Mouse (Mus musculus) forebrain, embryonic 14.5 days (tissue): ENCODE data around the gene Dnase1l3. TPM values are rescaled to one million over a fixed set of nuclear protein-coding genes. Genes with fewer than 3 reads are reported as not detected.

Experiments used
- ATAC-seq: fragments of 200-750 bp; cut with Nextera tagmentation; 2 replicates; pipeline ENCODE4 v1.8.0; 2017; ENCODE audit warnings: mild to moderate bottlenecking, moderate library complexity
- DNase-seq: peaks from one replicate; pipeline ENCODE4 v3.0.0-alpha.2; 2015; ENCODE audit warnings: low spot score
- H3K27ac ChIP-seq: fragments of 300-500 bp; sonication (generic); 2 replicates; pipeline ENCODE4 v1.5.1; 2014; ENCODE audit warnings: low read depth, mild to moderate bottlenecking, control low read depth, low read length, moderate library complexity
- H3K27me3 ChIP-seq: fragments of 300-500 bp; sonication (generic); replicated peaks from 2 replicates; pipeline ENCODE4 v1.6.1; 2014; ENCODE audit warnings: low read length, control low read depth, mixed read lengths; ENCODE audit not compliant: control insufficient read depth, insufficient read depth
- H3K36me3 ChIP-seq: fragments of 300-500 bp; sonication (generic); 2 replicates; pipeline ENCODE4 v1.6.1; 2014; ENCODE audit warnings: low read length, control low read depth; ENCODE audit not compliant: control insufficient read depth, insufficient read depth
- H3K4me1 ChIP-seq: fragments of 300-500 bp; sonication (generic); 2 replicates; pipeline ENCODE4 v1.6.1; 2014; ENCODE audit warnings: antibody characterized with exemption, low read length, control low read depth; ENCODE audit not compliant: control insufficient read depth, insufficient read depth
- H3K4me2 ChIP-seq: fragments of 300-500 bp; sonication (generic); 2 replicates; pipeline ENCODE4 v1.6.1; 2014; ENCODE audit warnings: mild to moderate bottlenecking, control low read depth, low read length
- H3K4me3 ChIP-seq: fragments of 300-500 bp; sonication (generic); 2 replicates; pipeline ENCODE4 v1.5.1; 2014; ENCODE audit warnings: low read depth, low read length, control low read depth
- H3K9ac ChIP-seq: fragments of 300-500 bp; sonication (generic); 2 replicates; pipeline ENCODE4 v1.6.1; 2014; ENCODE audit warnings: mild to moderate bottlenecking, low read length, control low read depth, moderate library complexity
- H3K9me3 ChIP-seq: fragments of 300-500 bp; sonication (generic); replicated peaks from 2 replicates; pipeline ENCODE4 v1.6.1; 2016; ENCODE audit warnings: low read length, control low read depth, mixed read lengths; ENCODE audit not compliant: control insufficient read depth
- WGBS: fragments of 180-500 bp; shearing (Covaris S2); extraction: QIAGEN DNeasy Blood & Tissue Kit; methylation state at CpG from one replicate; pipeline ENCODE4 v1.1.7; 2014; 5-methylcytosine and 5-hydroxymethylcytosine counted together
- polyA plus RNA-seq: library from polyadenylated mRNA; unstranded; fragments of >200 nt; fragmentation: Nextera tagmentation; extraction: Ambion mirVana; gene quantifications from 2 replicates; pipeline ENCODE4 v1.2.1, GENCODE M21; 2014

Dnase1l3 gene
- polyA plus RNA-seq, 1 experiment from 2014 or later = 0.05 TPM

- DNase-seq (no peak), ATAC-seq (no peak)
- Histone ChIP-seq H3K4me2 (no peak overlapping the region), H3K9me3 (no peaks in the 10 kb centered on the region), H3K36me3 (no peaks in the 10 kb centered on the region), H3K9ac (no peak overlapping the region), H3K4me1 (no peaks in the 10 kb centered on the region), H3K4me3 (no peak overlapping the region), H3K27ac (no peak overlapping the region), H3K27me3 (no peaks in the 10 kb centered on the region)
- 81% methylated on average over 6 of the region's 6 CpGs for WGBS
Measured at GRCm38 (mm10) chr14:7992158-7992557, 2.2 kb downstream of the Dnase1l3 start.

- H3K36me3 ChIP-seq = no peaks in the 10 kb centered on the region
- no peak overlapping the region for H3K4me3 ChIP-seq
- no peak overlapping the region for H3K9ac ChIP-seq
- H3K27ac ChIP-seq = no peak overlapping the region
- no peak for DNase-seq
- H3K27me3 ChIP-seq = no peaks in the 10 kb centered on the region
- no peaks in the 10 kb centered on the region for H3K4me1 ChIP-seq
- H3K9me3 ChIP-seq = no peaks in the 10 kb centered on the region
- no peak for ATAC-seq
- WGBS = 94% methylated on average over 5 of the region's 5 CpGs
- H3K4me2 ChIP-seq = no peak overlapping the region
Measured at GRCm38 (mm10) chr14:7991108-7991776, 3.1 kb downstream of the Dnase1l3 start.

- Histone ChIP-seq H3K36me3 (no peaks in the 10 kb centered on the region), H3K27ac (no peak overlapping the region), H3K27me3 (no peaks in the 10 kb centered on the region), H3K4me2 (no peak overlapping the region), H3K9ac (no peak overlapping the region), H3K4me1 (no peaks in the 10 kb centered on the region), H3K9me3 (no peaks in the 10 kb centered on the region), H3K4me3 (no peak overlapping the region)
- 87% methylated on average over 3 of the region's 3 CpGs for WGBS
- DNase-seq (no peak), ATAC-seq (no peak)
Measured at GRCm38 (mm10) chr14:7989961-7990360, 4.4 kb downstream of the Dnase1l3 start.

- Histone ChIP-seq H3K9ac (no peak overlapping the region), H3K4me3 (no peak overlapping the region), H3K9me3 (no peaks in the 10 kb centered on the region), H3K27me3 (no peaks in the 10 kb centered on the region), H3K27ac (no peak overlapping the region), H3K4me1 (no peaks in the 10 kb centered on the region), H3K4me2 (no peak overlapping the region), H3K36me3 (no peaks in the 10 kb centered on the region)
- ATAC-seq = no peak
- 67% methylated on average over 1 of the region's 1 CpGs for WGBS
- DNase-seq = no peak
Measured at GRCm38 (mm10) chr14:7989371-7989770, 5.0 kb downstream of the Dnase1l3 start.

GRCm38 (mm10) chr14:7986913-7987312 is 7.5 kb downstream of the Dnase1l3 start:
- Histone ChIP-seq H3K27me3 (no peaks in the 10 kb centered on the region), H3K9ac (no peak overlapping the region), H3K27ac (no peak overlapping the region), H3K36me3 (no peaks in the 10 kb centered on the region), H3K4me2 (no peak overlapping the region), H3K4me1 (no peaks in the 10 kb centered on the region), H3K9me3 (no peaks in the 10 kb centered on the region), H3K4me3 (no peak overlapping the region)
- 95% methylated on average over 6 of the region's 6 CpGs for WGBS
- no peak for ATAC-seq
- DNase-seq = no peak

GRCm38 (mm10) chr14:7981226-7981625 is 13.1 kb downstream of the Dnase1l3 start:
- Histone ChIP-seq H3K27me3 (no peaks in the 10 kb centered on the region), H3K36me3 (no peaks in the 10 kb centered on the region), H3K9ac (no peak overlapping the region), H3K4me3 (no peak overlapping the region), H3K9me3 (no peaks in the 10 kb centered on the region), H3K27ac (no peak overlapping the region), H3K4me1 (no peaks in the 10 kb centered on the region), H3K4me2 (no peak overlapping the region)
- 89% methylated on average over 1 of the region's 1 CpGs for WGBS
- no peak for ATAC-seq
- DNase-seq = no peak

- no peaks in the 10 kb centered on the region for H3K36me3 ChIP-seq
- no peak overlapping the region for H3K4me3 ChIP-seq
- H3K4me2 ChIP-seq = no peak overlapping the region
- no peaks in the 10 kb centered on the region for H3K4me1 ChIP-seq
- WGBS = 95% methylated on average over 1 of the region's 1 CpGs
- H3K27ac ChIP-seq = no peak overlapping the region
- DNase-seq (no peak), ATAC-seq (no peak)
- H3K9ac ChIP-seq = no peak overlapping the region
- no peaks in the 10 kb centered on the region for H3K27me3 ChIP-seq
- H3K9me3 ChIP-seq = no peaks in the 10 kb centered on the region
Measured at GRCm38 (mm10) chr14:7978183-7978582, 16.2 kb downstream of the Dnase1l3 start.

- 91% methylated on average over 1 of the region's 1 CpGs for WGBS
Measured at GRCm38 (mm10) chr14:7977471-7977870, 16.9 kb downstream of the Dnase1l3 start.

GRCm38 (mm10) chr14:7975177-7975576 is 19.2 kb downstream of the Dnase1l3 start:
- Histone ChIP-seq H3K9me3 (no peaks in the 10 kb centered on the region), H3K4me3 (no peak overlapping the region), H3K4me2 (no peak overlapping the region), H3K36me3 (no peaks in the 10 kb centered on the region), H3K27ac (no peak overlapping the region), H3K27me3 (no peaks in the 10 kb centered on the region), H3K9ac (no peak overlapping the region), H3K4me1 (no peaks in the 10 kb centered on the region)
- whole genome bisulfite sequencing = 83% methylated on average over 6 of the region's 6 CpGs
- ATAC-seq (no peak), DNase-seq (no peak)

More at GRCm38 (mm10) chr14:7977471-7977870, 16.9 kb downstream of the Dnase1l3 start:
- no peak overlapping the region for H3K9ac ChIP-seq
- no peak overlapping the region for H3K4me2 ChIP-seq
- ATAC-seq (no peak), DNase-seq (no peak)
- H3K9me3 ChIP-seq = no peaks in the 10 kb centered on the region
- H3K36me3 ChIP-seq = no peaks in the 10 kb centered on the region
- no peaks in the 10 kb centered on the region for H3K4me1 ChIP-seq
- H3K27me3 ChIP-seq = no peaks in the 10 kb centered on the region
- no peak overlapping the region for H3K27ac ChIP-seq
- no peak overlapping the region for H3K4me3 ChIP-seq
